Mouse (Mus musculus): ENCODE measurements around the gene Fam189a1.

DNA sequence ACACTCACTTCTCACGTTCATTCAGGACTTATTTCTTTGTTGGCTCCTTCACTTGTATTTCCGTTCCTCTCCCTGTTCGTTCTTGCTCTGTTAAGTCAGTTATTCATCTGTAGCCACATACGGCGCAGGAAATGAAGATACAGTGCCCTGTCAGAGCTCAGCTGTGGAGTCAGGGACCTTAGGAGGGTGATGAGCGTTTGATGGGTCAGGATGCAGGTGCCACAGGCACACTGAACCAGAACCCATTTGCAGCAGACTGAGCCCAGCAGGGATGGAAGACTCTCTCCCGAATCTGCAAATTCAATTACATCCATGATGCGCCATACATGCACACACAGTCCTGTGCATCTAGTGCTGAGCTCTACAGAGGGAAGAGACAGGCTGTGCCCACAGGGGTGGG is 212.2 kb downstream of the Fam189a1 start:
- no peak for TF ChIP-seq CTCF (IDR thresholded peaks at IDR 0.05 in 2 of 3, conservative IDR thresholded peaks at IDR 0.05 in 1 of 3; ENCODE audit: control insufficient read depth in 1 of 3, insufficient read depth in 1 of 3, low read depth in 2 of 3, low read length in 3 of 3, poor library complexity in 1 of 3, severe bottlenecking in 1 of 3)
- TF ChIP-seq POLR2A (IDR thresholded peaks at IDR 0.05; ENCODE audit: control insufficient read depth in 1 of 2, insufficient read depth in 1 of 2, low read depth in 1 of 2, low read length in 2 of 2, poor library complexity in 1 of 2) = no peak
- no peak for TF ChIP-seq SIN3A (IDR thresholded peaks at IDR 0.05; ENCODE audit: low read length)
- TF ChIP-seq ZKSCAN1 (IDR thresholded peaks at IDR 0.05; ENCODE audit: low read depth, low read length) = no peak
